Mouse (Mus musculus) inflammation-experienced regulatory T-cells (primary cell): ENCODE results near the gene Klhl12. TPM values are rescaled to one million over a fixed set of nuclear protein-coding genes. Genes with fewer than 3 reads are reported as not detected.

ENCODE experiments used
- polyA plus RNA-seq, 2 experiments: library from polyadenylated mRNA; unstranded; fragments of 100-300 nt; shearing (Covaris generic); gene quantifications; one replicate each; pipeline ENCODE4 v1.2.1; 2017

The Klhl12 gene
- polyA plus RNA-seq: 10 to 100 TPM; 13.3 to 16.9 TPM

GRCm38 (mm10) chr1:134454904-134455824 lies at the start of gene Klhl12:
Klhl12 (plus strand) TSS chr1:134455531.

GRCm38 (mm10) chr1:134415168-134415831 lies 40.0 kb upstream of the Klhl12 start, which contains the start of gene Adipor1:
Adipor1 (plus strand) TSS chr1:134415378.

DNA sequence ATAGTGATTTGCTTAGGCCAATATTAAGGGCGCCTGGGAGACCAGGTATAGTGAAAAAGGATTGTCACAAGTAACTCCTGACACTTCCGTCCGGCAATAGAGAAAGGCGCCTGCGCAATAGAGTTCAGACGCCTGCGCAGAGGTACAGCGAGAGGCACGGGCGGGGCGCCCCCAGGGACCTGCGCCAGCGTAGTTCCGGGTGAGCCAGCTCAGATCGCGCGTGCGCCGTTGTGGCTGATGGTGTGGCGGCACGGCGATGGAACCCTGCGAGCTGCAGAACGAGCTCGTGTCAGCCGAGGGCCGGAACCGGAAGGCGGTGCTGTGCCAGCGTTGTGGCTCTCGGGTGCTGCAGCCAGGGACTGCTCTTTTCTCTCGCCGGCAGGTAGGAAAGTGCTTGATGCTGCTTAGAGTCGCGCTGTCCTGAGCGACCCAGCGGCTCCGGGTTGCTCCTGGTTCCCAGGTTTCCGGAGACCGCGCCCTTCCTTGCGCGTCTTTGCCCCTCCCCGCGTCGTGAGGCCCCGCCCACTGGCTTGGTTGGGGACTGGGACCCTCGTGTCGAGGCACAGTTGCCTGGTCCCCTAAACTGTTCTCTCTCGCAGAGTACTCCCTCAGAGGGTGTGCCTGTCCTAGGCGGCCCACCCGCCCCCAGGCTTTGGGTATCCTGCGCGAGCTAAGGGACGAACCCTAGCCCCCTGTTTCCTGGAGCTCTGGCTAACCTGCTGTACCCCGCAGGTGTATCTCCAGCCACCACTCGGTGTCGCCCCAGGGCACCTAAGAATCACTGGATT lies 39.3 kb downstream of the Klhl12 start, which contains the start of gene Rabif:
Gene Rabif (plus strand): TSS at position 221 of the 788 bp plus-strand sequence.

Other genes with a start within 250 kb of the Klhl12 start
- 1 to 10 TPM in 1 of 2 experiments, under 1 TPM in 1; 0.37 to 1.0 TPM for gene Adora1, start 220.1 kb upstream of the Klhl12 start, polyA plus RNA-seq
- gene Myog, start 165.5 kb upstream of the Klhl12 start, polyA plus RNA-seq: not detected
- gene Ppfia4, start 122.6 kb upstream of the Klhl12 start, polyA plus RNA-seq: under 1 TPM in 1 of 2 experiments, not detected in 1; 0.41 TPM
- 10 to 100 TPM; 58.7 to 61.3 TPM for gene Tmem183a, start 93.6 kb upstream of the Klhl12 start, polyA plus RNA-seq
- gene 4933406M09Rik, start 69.6 kb upstream of the Klhl12 start, polyA plus RNA-seq: not detected
- gene Cyb5r1, start 50.0 kb upstream of the Klhl12 start, polyA plus RNA-seq: 10 to 100 TPM; 19.6 to 26.1 TPM
- 100 to 1,000 TPM in 1 of 2 experiments, 10 to 100 TPM in 1; 87.0 to 103 TPM for gene Adipor1, start 40.2 kb upstream of the Klhl12 start, polyA plus RNA-seq
- gene Rabif, start 39.1 kb downstream of the Klhl12 start, polyA plus RNA-seq: 10 to 100 TPM; 38.6 to 57.3 TPM
- 1 to 10 TPM in 1 of 2 experiments, under 1 TPM in 1; 0.23 to 2.3 TPM for gene Mgat4e, start 94.2 kb downstream of the Klhl12 start, polyA plus RNA-seq
- 10 to 100 TPM; 47.7 to 49.0 TPM for gene Kdm5b, start 104.6 kb downstream of the Klhl12 start, polyA plus RNA-seq
- gene Syt2, start 191.1 kb downstream of the Klhl12 start, polyA plus RNA-seq: 1 to 10 TPM in 1 of 2 experiments, under 1 TPM in 1; 0.17 to 1.1 TPM